ENCODE assay signal across 21 mouse cellular contexts in the genomic region with DNA sequence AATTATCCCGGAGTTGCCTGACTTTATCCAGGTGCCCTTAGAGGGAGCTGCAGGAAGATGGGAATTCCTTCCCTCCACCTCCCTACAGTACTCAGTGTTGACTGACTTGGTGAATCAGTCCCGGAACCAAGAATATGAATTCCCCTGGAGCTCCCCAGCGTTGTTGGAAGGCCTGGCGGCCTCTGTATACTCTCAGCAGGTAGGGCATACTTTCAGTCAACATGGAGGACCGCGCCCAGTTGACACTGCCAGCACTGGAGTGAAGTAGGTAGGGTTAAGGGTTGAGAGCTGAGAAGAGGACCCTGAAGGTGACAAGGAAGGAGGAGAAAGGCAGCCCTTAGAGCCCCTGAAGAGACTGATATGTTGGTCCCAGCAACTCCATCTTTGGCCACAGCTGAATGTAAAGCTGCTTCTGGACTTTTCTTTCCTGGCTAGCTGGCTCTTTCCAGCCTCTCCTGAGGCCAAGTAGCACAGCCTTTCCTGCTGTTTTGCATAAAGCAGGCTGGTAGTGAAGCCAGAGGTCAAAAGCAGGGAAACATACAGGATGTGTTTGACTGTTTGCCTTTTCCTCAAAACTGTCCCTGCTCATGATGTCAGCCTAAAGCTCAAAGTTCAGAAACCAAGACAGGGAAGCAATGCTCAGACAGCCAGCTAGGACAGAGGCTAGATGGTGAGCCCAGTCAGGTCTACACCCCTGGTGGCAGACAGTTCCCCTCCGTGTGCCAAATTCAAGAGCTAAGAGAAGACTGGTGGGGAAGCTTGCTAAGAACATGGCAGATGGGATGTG. TPM values are rescaled to one million over a fixed set of nuclear protein-coding genes. Genes with fewer than 3 reads are reported as not detected.
DNase-seq lines count a peak whose midpoint lies in the region; ATAC-seq and TF ChIP-seq lines count a peak whose summit lies in the region.
"Had no signal": no experiment of that assay in that cellular context is flagged by ENCODE, and none has a peak within 500 bp of the region (broad histone marks: within the 10 kb centered on the region; RNA-seq: fewer than 3 reads in every experiment).

No protein-coding gene starts in this region.

- WGBS in forebrain, embryonic 10.5 days, result 91% methylated on average over 7 of the region's 7 CpGs
- 91% methylated on average over 7 of the region's 7 CpGs for WGBS in forebrain, embryonic 12.5 days
- WGBS in lung, postnatal 0 days, result 67% methylated on average over 7 of the region's 7 CpGs
- WGBS in liver, embryonic 15.5 days (ENCODE audit: insufficient replicate concordance), result 80% methylated on average over 7 of the region's 7 CpGs

- no peak overlapping the region for H3K4me2 ChIP-seq in forebrain, embryonic 12.5 days
- H3K4me2 ChIP-seq in lung, postnatal 0 days (replicated peaks; ENCODE audit: low read depth, low read length), result no peak overlapping the region
- no peak overlapping the region for H3K4me2 ChIP-seq in liver, embryonic 15.5 days
- H3K4me2 ChIP-seq: hindbrain, embryonic 13.5 days had no signal

- H3K27ac ChIP-seq in forebrain, embryonic 10.5 days, result 0 out of 2 replicates have a peak overlapping the region, but pooled peaks have one; percentile 17
- H3K27ac ChIP-seq in forebrain, embryonic 12.5 days, result no peak overlapping the region
- no peak overlapping the region for H3K27ac ChIP-seq in lung, postnatal 0 days (ENCODE audit: low read length)
- no peak overlapping the region for H3K27ac ChIP-seq in liver, embryonic 15.5 days (replicated peaks)
- H3K27ac ChIP-seq: heart, embryonic 10.5 days; hindbrain, embryonic 13.5 days had no signal

- TF ChIP-seq CTCF in lung, postnatal 0 days (IDR thresholded peaks at IDR 0.05), result no peak

- H3K9ac ChIP-seq in forebrain, embryonic 12.5 days, result no peak overlapping the region
- H3K9ac ChIP-seq in lung, postnatal 0 days (replicated peaks; ENCODE audit: low read depth), result no peak overlapping the region
- H3K9ac ChIP-seq in liver, embryonic 15.5 days, result no peak overlapping the region
- H3K9ac ChIP-seq: hindbrain, embryonic 13.5 days had no signal

- H3K9me3 ChIP-seq in forebrain, embryonic 10.5 days, result no peaks in the 10 kb centered on the region
- H3K9me3 ChIP-seq in forebrain, embryonic 12.5 days, result no peaks in the 10 kb centered on the region
- no peaks in the 10 kb centered on the region for H3K9me3 ChIP-seq in lung, postnatal 0 days (ENCODE audit: low read length)
- H3K9me3 ChIP-seq in liver, embryonic 15.5 days (replicated peaks), result no peaks in the 10 kb centered on the region
- H3K9me3 ChIP-seq: G1E; heart, embryonic 10.5 days; hindbrain, embryonic 13.5 days; megakaryocyte, embryonic 14.5 days had no signal

- peaks cover 3% of the 10 kb centered on the region; the same call in 1 of the 2 replicates for H3K36me3 ChIP-seq in forebrain, embryonic 10.5 days (replicated peaks)
- no peaks in the 10 kb centered on the region for H3K36me3 ChIP-seq in forebrain, embryonic 12.5 days (replicated peaks)
- no peaks in the 10 kb centered on the region for H3K36me3 ChIP-seq in lung, postnatal 0 days (ENCODE audit: insufficient read depth, low read length)
- peaks cover 23% of the 10 kb centered on the region for H3K36me3 ChIP-seq in liver, embryonic 15.5 days (replicated peaks)
- H3K36me3 ChIP-seq: hindbrain, embryonic 13.5 days had no signal

- no peak overlapping the region for H3K4me3 ChIP-seq in forebrain, embryonic 10.5 days
- no peak overlapping the region for H3K4me3 ChIP-seq in forebrain, embryonic 12.5 days (replicated peaks)
- no peak overlapping the region for H3K4me3 ChIP-seq in lung, postnatal 0 days (ENCODE audit: low read depth, low read length)
- no peak overlapping the region for H3K4me3 ChIP-seq in liver, embryonic 15.5 days (replicated peaks)
- H3K4me3 ChIP-seq: heart, embryonic 10.5 days; hindbrain, embryonic 13.5 days; megakaryocyte, embryonic 14.5 days had no signal

- no peak for ATAC-seq in forebrain, embryonic 12.5 days (ENCODE audit: low FRiP score)
- peak; percentile 23; the same call in 1 of the 2 replicates for ATAC-seq in lung, postnatal 0 days
- peak; percentile 19; the same call in 1 of the 2 replicates for ATAC-seq in liver, embryonic 15.5 days (ENCODE audit: insufficient read depth)
- ATAC-seq: CD4-positive, CD25-positive, alpha-beta regulatory T cell, adult 4 months; forebrain, embryonic 14.5 days; midbrain, embryonic 16.5 days had no signal

- H3K4me1 ChIP-seq in forebrain, embryonic 10.5 days, result peaks cover 39% of the 10 kb centered on the region
- H3K4me1 ChIP-seq in forebrain, embryonic 12.5 days, result peaks cover 17% of the 10 kb centered on the region
- H3K4me1 ChIP-seq in lung, postnatal 0 days (ENCODE audit: insufficient read depth, low read depth, low read length), result no peaks in the 10 kb centered on the region
- peaks cover 10% of the 10 kb centered on the region for H3K4me1 ChIP-seq in liver, embryonic 15.5 days (replicated peaks)
- H3K4me1 ChIP-seq: heart, embryonic 10.5 days had no signal

- no peak for DNase-seq in forebrain, embryonic 10.5 days (ENCODE audit: extremely low spot score, low spot score)
- DNase-seq in lung, postnatal 0 days (ENCODE audit: low spot score), result peak; percentile 6
- DNase-seq in lung, postnatal 25 days (ENCODE audit: low spot score), result no peak
- DNase-seq in yolk sac, embryonic 10.5 days (ENCODE audit: low spot score), result peak; percentile 65
- no peak for DNase-seq in right cerebral cortex, postnatal 25 days
- DNase-seq in adrenal gland, adult (ENCODE audit: inconsistent age in 2 of 2, low spot score in 1 of 2), result no peak
- DNase-seq: cerebellum, postnatal 10 days; embryo, embryonic 11 days; heart, postnatal 14 days; retina, postnatal 1 day; thymus, postnatal 36 days had no signal

- TF ChIP-seq EP300 in lung, postnatal 0 days (IDR thresholded peaks at IDR 0.05), result no peak

- H3K27me3 ChIP-seq in forebrain, embryonic 10.5 days (ENCODE audit: poor library complexity, severe bottlenecking), result no peaks in the 10 kb centered on the region
- H3K27me3 ChIP-seq in forebrain, embryonic 12.5 days, result no peaks in the 10 kb centered on the region
- H3K27me3 ChIP-seq in lung, postnatal 0 days (replicated peaks; ENCODE audit: insufficient read depth, low read length), result no peaks in the 10 kb centered on the region
- no peaks in the 10 kb centered on the region for H3K27me3 ChIP-seq in liver, embryonic 15.5 days
- H3K27me3 ChIP-seq: hindbrain, embryonic 13.5 days had no signal

RNA-seq across cellular contexts. Expression of a gene that starts 31.6 kb away (rescaled TPM):
- not detected in 2 replicates for polyA plus RNA-seq in forebrain, embryonic 10.5 days (2016; fragmentation: Nextera tagmentation; extraction: Ambion mirVana)
- polyA plus RNA-seq in forebrain, embryonic 12.5 days (2016; fragmentation: Nextera tagmentation; extraction: Ambion mirVana), result not detected in 2 replicates
- 0.02 and 0.04 TPM in 2 replicates for polyA plus RNA-seq in lung, postnatal 0 days (2015; fragmentation: Nextera tagmentation; extraction: Ambion mirVana)
- polyA plus RNA-seq in liver, embryonic 15.5 days (2015; fragmentation: Nextera tagmentation; extraction: Ambion mirVana), result not detected in 2 replicates
- polyA plus RNA-seq: CD4-positive, CD25-positive, alpha-beta regulatory T cell, adult 4 months; forebrain, embryonic 14.5 days; G1E; heart, embryonic 10.5 days; hindbrain, embryonic 13.5 days had no signal

RNA-seq across cellular contexts. Expression of a gene that starts 32.1 kb away (rescaled TPM):
- polyA plus RNA-seq in forebrain, embryonic 10.5 days (2016; fragmentation: Nextera tagmentation; extraction: Ambion mirVana), result 30.7 and 30.9 TPM in 2 replicates
- 23.9 and 24.3 TPM in 2 replicates for polyA plus RNA-seq in forebrain, embryonic 12.5 days (2016; fragmentation: Nextera tagmentation; extraction: Ambion mirVana)
- 46.2 and 48.6 TPM in 2 replicates for polyA plus RNA-seq in lung, postnatal 0 days (2015; fragmentation: Nextera tagmentation; extraction: Ambion mirVana)
- polyA plus RNA-seq in liver, embryonic 15.5 days (2015; fragmentation: Nextera tagmentation; extraction: Ambion mirVana), result 158 and 181 TPM in 2 replicates

RNA-seq across cellular contexts. Expression of a gene that starts 32.1 kb away (rescaled TPM):
- not detected in 2 replicates for polyA plus RNA-seq in forebrain, embryonic 10.5 days (2016; fragmentation: Nextera tagmentation; extraction: Ambion mirVana)
- polyA plus RNA-seq in forebrain, embryonic 12.5 days (2016; fragmentation: Nextera tagmentation; extraction: Ambion mirVana), result not detected in 2 replicates
- 0.07 TPM in 1 of 2 replicates, not detected in the other for polyA plus RNA-seq in lung, postnatal 0 days (2015; fragmentation: Nextera tagmentation; extraction: Ambion mirVana)
- polyA plus RNA-seq in liver, embryonic 15.5 days (2015; fragmentation: Nextera tagmentation; extraction: Ambion mirVana), result not detected in 2 replicates
- polyA plus RNA-seq: CD4-positive, CD25-positive, alpha-beta regulatory T cell, adult 4 months; forebrain, embryonic 14.5 days; G1E; hindbrain, embryonic 13.5 days had no signal

RNA-seq across cellular contexts. Expression of a gene that starts 46.9 kb away (rescaled TPM):
- not detected in 2 replicates for polyA plus RNA-seq in forebrain, embryonic 10.5 days (2016; fragmentation: Nextera tagmentation; extraction: Ambion mirVana)
- polyA plus RNA-seq in forebrain, embryonic 12.5 days (2016; fragmentation: Nextera tagmentation; extraction: Ambion mirVana), result 0.17 TPM in 1 of 2 replicates, not detected in the other
- polyA plus RNA-seq in lung, postnatal 0 days (2015; fragmentation: Nextera tagmentation; extraction: Ambion mirVana), result 0.21 TPM in 1 of 2 replicates, not detected in the other
- polyA plus RNA-seq in liver, embryonic 15.5 days (2015; fragmentation: Nextera tagmentation; extraction: Ambion mirVana), result not detected in 2 replicates
- polyA plus RNA-seq: CD4-positive, CD25-positive, alpha-beta regulatory T cell, adult 4 months; forebrain, embryonic 14.5 days; G1E; heart, embryonic 10.5 days; intestine, embryonic 14.5 days had no signal

RNA-seq across cellular contexts. Expression of a gene that starts 48.9 kb away (rescaled TPM):
- 0.05 TPM in 1 of 2 replicates, not detected in the other for polyA plus RNA-seq in forebrain, embryonic 10.5 days (2016; fragmentation: Nextera tagmentation; extraction: Ambion mirVana)
- polyA plus RNA-seq in forebrain, embryonic 12.5 days (2016; fragmentation: Nextera tagmentation; extraction: Ambion mirVana), result 0.04 and 0.08 TPM in 2 replicates
- polyA plus RNA-seq in lung, postnatal 0 days (2015; fragmentation: Nextera tagmentation; extraction: Ambion mirVana), result 0.06 and 0.15 TPM in 2 replicates
- not detected in 2 replicates for polyA plus RNA-seq in liver, embryonic 15.5 days (2015; fragmentation: Nextera tagmentation; extraction: Ambion mirVana)
- polyA plus RNA-seq: CD4-positive, CD25-positive, alpha-beta regulatory T cell, adult 4 months; G1E; heart, embryonic 10.5 days had no signal

Comparison
In these comparisons a context has a peak if more than half of its experiments do, and no peak if none do; other contexts are left out.
1. DNase-seq: peak in lung, postnatal 0 days (single experiment) and yolk sac, embryonic 10.5 days (single experiment); none in forebrain, embryonic 10.5 days (single experiment), lung, postnatal 25 days (single experiment), right cerebral cortex, postnatal 25 days (single experiment) and adrenal gland, adult (0 of 2).